Mouse (Mus musculus) gastrocnemius, adult 2 months (tissue): Measurements from ENCODE around the gene Vmn1r209. TPM values are rescaled to one million over a fixed set of nuclear protein-coding genes. Genes with fewer than 3 reads are reported as not detected.
"Not testable (repeated sequence)": the region's sequence is repeated elsewhere in the genome, so short reads cannot be mapped to it uniquely, and the experiment has no call there.

ENCODE experiments used
- DNase-seq: peaks from one replicate; pipeline ENCODE4 v3.0.0; 2022
- H3K27ac ChIP-seq: fragments of 200-600 bp; 2 replicates; pipeline ENCODE4 v1.8.1; 2022; ENCODE audit warnings: mild to moderate bottlenecking
- H3K4me3 ChIP-seq: fragments of 200-600 bp; 2 replicates; pipeline ENCODE4 v1.8.1; 2022; ENCODE audit warnings: mild to moderate bottlenecking, moderate library complexity
- CTCF ChIP-seq: fragments of 200-600 bp; IDR thresholded peaks from 2 replicates; pipeline ENCODE4 v1.8.1; 2022; ENCODE audit warnings: antibody characterized with exemption, mild to moderate bottlenecking, moderate library complexity
- intact Hi-C: fragments of 180-260 bp; cut with DNase I; formaldehyde crosslinking; loops from one replicate; pipeline ENCODE4 v1.15.1; 2025
- long read RNA-seq, 2 experiments: library from polyadenylated mRNA; stranded (forward); transcript quantifications; one replicate each; pipeline ENCODE4 v2.0.0; 2021
- total RNA-seq, 2 experiments: library from RNA; stranded (reverse); gene quantifications; 2 replicates each; pipeline ENCODE4 v1.2.3; 2021

Vmn1r209 gene
- under 1 TPM in 1 of 2 experiments, not detected in 1; 0.05 TPM for total RNA-seq
- long read RNA-seq, experiment 1 = 0 reads
- long read RNA-seq, experiment 2 = 0 reads

DNA sequence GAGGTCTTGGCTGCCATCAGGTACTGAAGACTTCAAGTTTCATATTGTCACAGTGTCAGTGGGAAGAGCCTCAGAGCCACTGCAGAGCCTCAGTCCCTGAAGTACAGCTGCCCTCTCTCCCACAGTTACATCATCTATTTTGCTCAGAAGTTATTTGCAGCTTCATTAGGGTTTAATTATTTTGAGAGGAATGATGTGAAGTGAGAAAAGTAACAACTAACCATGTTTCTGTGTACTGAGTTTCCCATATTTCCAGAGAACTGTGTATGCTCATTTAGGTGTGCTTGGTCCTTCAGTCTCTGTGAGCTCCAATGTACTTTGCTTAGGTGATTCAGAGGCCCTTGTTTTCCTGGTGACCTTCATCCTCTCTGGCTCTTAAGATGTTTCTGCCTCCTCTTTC is at the start of gene Vmn1r209:
TSS of gene Vmn1r209 (minus strand) at position 101 of the 400 bp plus-strand sequence.
- H3K4me3 ChIP-seq, DNase-seq, intact Hi-C loops, H3K27ac ChIP-seq: not testable (repeated sequence)

DNA sequence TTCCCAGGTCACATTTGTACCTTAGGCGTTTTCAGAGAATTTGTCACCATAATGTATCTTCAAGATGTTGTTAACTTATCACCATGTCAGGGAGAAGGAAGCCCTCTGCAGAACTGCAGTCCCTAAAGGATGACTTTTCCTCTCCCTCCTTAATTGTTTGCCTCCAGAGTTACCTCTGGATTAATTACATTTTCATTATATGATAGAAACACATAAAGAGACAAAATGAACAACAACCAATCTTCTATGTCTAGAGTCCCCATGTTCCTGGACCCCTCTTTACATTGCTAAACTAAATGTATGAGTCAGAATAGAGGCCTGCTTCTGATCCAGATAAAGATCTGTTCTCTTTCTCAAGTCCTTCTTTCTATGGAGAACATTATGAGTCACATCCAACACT is 48.0 kb upstream of the Vmn1r209 start, which contains the start of gene Vmn1r211:
TSS of gene Vmn1r211 (minus strand) at position 101 of the 400 bp plus-strand sequence.
- DNase-seq = no peak
- H3K27ac ChIP-seq = no peak within 1 kb of the TSS
- intact Hi-C loops = no loop called here
- H3K4me3 ChIP-seq = no peak within 1 kb of the TSS
- TF ChIP-seq CTCF = no peak

DNA sequence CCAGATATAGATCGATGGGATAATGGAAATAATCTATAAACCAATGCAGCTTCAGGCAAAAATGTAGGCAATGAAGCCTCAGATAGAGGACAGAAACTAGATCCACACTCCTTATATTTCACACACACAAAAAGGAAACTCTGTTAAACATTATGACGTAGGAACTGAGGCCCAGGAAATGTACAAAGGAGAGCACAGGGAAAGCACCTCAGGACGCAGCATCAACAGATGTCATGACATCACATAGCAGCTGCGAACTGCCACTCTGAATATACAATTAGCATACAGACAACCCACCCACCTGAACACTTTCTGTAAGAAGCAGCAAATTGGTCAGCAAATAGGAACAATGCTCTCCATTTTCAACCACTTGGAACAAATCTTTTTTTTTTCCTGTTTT is 45.3 kb upstream of the Vmn1r209 start:
- no peak for TF ChIP-seq CTCF
- Histone ChIP-seq H3K4me3 (no peak overlapping the region), H3K27ac (no peak overlapping the region)
- intact Hi-C loops = no loop called here
- DNase-seq = no peak

DNA sequence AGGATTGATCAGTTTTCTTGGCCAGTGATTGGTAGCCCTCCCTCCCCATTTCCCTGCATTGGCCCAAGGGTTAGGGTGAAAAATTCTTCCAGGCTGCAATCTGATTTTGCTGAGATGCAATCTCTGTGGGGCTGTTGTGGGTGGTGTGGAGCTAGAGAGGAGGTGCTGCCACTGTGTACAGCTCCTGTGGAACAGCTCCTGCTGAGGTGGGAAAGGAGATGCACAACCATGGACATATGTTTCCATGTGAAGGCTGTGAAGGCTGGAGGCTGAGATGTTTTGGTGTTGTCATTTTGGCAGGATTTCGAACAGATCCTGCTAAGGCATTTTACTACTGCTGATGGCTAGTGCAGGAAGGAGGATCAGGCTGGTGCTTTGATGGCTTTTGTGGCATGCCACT is 37.3 kb upstream of the Vmn1r209 start:
- DNase-seq = no peak
- Histone ChIP-seq H3K4me3 (no peak overlapping the region), H3K27ac (no peak overlapping the region)
- no peak for TF ChIP-seq CTCF
- intact Hi-C loops = no loop called here

DNA sequence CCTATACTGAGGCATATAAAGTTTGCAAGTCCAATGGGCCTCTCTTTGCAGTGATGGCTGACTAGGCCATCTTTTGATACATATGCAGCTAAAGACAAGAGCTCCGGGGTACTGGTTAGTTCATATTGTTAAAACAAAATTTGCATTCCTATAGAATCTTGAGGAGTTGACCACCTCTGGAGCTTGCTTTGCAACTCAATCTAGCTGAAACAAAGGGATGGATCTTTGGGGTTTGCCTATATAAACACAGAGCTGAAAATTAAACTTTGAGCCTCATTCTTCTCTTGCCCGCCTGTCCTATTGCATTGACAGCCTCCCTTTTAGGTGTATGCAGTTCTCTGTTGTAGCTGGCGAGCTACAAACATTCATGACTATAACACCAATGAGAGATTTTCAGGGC is 34.8 kb upstream of the Vmn1r209 start:
- DNase-seq, H3K27ac ChIP-seq, H3K4me3 ChIP-seq, intact Hi-C loops: not testable (repeated sequence)

DNA sequence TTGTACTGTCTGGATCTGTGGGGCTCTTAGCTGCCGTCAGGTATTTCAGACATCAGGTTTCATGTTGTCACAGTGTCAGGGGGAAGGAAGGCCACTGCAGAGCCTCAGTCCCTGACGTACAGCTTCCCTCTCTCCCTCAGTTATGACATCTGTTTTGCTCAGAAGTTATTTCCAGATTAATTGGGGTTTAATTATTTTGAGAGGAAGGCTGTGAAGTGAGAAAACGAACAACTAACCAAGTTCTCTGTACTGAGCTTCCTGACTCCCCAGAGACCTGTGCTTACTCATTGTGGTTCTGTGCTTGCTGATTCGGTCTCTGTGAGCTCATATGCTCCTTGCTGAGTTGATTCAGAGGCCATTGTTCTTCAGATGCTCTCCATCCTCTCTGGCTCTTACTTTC is 21.8 kb upstream of the Vmn1r209 start, which contains the start of gene Vmn1r210:
TSS of gene Vmn1r210 (minus strand) at position 101 of the 400 bp plus-strand sequence.
- DNase-seq = no peak
- Histone ChIP-seq H3K4me3 (no peak within 1 kb of the TSS), H3K27ac (no peak within 1 kb of the TSS)
- TF ChIP-seq CTCF = no peak
- intact Hi-C loops = no loop called here

DNA sequence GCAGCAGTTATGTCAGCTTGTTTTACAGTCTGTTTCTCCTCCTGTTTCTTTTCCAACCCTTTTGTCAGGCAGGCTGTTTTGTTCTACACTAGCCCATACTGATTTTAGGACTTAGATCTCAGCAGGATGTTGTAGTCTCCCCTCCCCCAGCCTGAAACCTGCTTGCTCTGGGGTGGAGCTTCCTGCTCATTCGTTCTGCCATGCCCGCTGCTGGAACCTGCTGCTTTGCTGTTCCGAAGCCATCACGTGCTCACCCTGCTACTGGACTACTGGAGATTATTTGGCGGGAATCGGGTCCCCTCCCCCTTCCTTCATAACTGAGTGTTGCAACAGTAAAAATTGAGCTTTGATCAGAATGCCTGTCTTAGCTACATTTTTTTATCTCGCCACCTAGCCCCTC is 19.9 kb upstream of the Vmn1r209 start:
- H3K27ac ChIP-seq, DNase-seq, H3K4me3 ChIP-seq, intact Hi-C loops: not testable (repeated sequence)

DNA sequence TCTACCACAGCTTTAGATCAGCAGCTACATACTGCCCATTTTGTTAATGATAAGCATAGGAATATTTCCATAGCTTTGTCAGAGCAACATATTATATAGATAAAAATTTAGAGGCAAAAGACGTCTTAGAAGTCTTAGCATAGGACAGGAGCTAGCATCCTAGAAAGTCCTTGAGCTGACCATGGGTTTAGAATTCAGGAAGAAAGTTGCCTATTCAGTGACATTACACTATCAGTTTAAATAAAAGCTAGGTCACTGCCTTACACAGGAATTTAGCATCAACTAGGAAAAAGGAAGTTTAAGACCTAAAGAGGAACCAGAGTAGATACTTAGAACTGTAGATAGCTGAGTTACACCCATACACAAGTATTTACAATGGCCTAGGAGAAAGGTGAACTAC is 12.1 kb upstream of the Vmn1r209 start:
- H3K27ac ChIP-seq, intact Hi-C loops, H3K4me3 ChIP-seq, DNase-seq: not testable (repeated sequence)

DNA sequence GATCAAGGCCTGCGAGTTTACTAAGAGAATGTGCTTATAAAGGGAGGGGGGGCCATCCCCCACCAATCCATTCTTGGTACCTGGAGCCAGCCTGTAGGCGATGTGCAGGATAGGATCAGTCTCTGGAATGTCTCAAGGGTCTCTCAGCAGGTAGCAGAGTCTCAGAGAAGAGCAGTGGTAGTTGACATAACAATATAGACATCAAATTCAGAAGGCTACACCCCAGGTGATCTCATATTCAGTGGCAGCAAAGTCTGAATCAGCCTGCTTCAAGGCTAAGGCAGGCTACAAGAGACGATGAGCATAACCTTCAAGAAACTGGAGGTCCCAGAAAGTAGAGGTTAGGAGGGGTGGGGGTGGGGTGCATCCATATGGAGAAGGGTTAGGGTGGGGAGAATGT is 21.4 kb downstream of the Vmn1r209 start:
- DNase-seq, H3K4me3 ChIP-seq, H3K27ac ChIP-seq, intact Hi-C loops: not testable (repeated sequence)

DNA sequence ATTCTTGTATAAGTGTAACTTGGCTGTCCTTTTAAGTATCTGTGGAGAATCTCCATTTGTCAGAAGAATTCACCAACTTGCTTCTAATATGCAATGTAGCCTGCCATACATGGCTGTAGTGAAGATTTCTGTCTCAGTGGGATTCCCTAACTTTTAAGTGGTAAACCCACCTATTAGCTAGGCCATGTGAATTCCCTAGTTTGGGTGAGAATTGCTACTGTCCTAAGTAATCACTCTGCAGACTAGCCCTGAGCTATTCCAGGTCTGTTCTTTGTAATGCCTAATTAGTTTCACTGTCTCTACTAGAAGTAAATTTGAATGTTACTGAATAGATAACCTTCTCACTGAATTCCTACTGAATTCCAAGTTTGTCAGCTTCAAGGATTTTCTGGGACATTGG is 25.3 kb downstream of the Vmn1r209 start:
- intact Hi-C loops, H3K4me3 ChIP-seq, H3K27ac ChIP-seq, DNase-seq: not testable (repeated sequence)

DNA sequence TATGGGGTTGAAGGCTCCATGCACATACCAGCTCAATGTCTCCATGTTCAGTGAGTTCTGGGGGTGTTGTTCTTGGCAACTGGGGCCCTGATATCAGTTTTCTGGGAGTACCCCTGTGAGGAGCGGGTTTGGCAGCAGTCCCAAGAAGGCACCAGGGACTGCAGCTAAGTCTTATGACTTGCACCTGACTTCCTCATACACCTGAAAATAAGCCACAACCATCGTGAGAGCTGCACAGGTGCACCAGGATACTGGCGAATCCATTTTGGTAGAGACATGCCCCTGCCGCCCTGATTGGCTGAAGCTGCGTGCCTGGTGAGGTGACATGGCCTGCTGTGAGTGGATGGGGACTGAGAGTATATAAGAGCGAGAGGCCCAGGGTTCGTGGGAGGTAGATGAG is 32.2 kb downstream of the Vmn1r209 start, which contains the start of gene Vmn1r208:
TSS of gene Vmn1r208 (minus strand) at position 101 of the 400 bp plus-strand sequence.
- intact Hi-C loops, H3K4me3 ChIP-seq, DNase-seq, H3K27ac ChIP-seq: not testable (repeated sequence)

DNA sequence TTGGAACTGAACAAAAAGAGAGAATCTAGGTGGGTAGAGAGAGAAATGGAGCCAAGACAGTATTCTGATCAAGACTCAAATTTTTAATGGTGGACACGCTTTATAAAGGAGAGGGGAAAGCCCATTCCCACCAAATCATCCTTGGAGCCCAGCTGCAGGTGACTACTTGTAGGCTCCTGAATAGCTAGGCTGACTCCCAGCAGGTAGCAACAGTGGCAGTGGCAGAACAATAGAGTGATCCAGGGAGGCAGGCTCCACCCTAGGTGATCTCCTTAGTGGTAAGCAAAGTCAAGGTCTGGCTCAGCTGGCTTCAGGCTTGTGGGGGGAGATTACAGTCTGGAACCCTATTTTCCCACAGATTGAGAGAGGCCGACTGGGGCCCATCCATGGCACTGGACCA is 37.9 kb downstream of the Vmn1r209 start:
- intact Hi-C loops = not testable (repeated sequence)

More for the DNA sequence above, 37.9 kb downstream of the Vmn1r209 start:
- H3K27ac ChIP-seq, DNase-seq, H3K4me3 ChIP-seq: not testable (repeated sequence)

Other genes starting within 250 kb of the Vmn1r209 start
- not detected for gene Vmn1r205, start 216.7 kb downstream of the Vmn1r209 start, total RNA-seq
- not detected for gene Vmn1r206, start 185.4 kb downstream of the Vmn1r209 start, total RNA-seq
- under 1 TPM in 1 of 2 experiments, not detected in 1; 0.06 TPM for gene Vmn1r207-ps, start 80.1 kb downstream of the Vmn1r209 start, total RNA-seq
- gene Vmn1r208, start 32.3 kb downstream of the Vmn1r209 start, total RNA-seq = not detected
- not detected for gene Vmn1r210, start 21.7 kb upstream of the Vmn1r209 start, total RNA-seq
- gene Vmn1r211, start 47.9 kb upstream of the Vmn1r209 start, total RNA-seq = not detected
- gene Vmn1r212, start 74.5 kb upstream of the Vmn1r209 start, total RNA-seq = not detected
- gene Vmn1r213, start 198.0 kb upstream of the Vmn1r209 start, total RNA-seq = not detected
- gene Vmn1r214, start 220.7 kb upstream of the Vmn1r209 start, total RNA-seq = not detected